Mouse (Mus musculus): ENCODE measurements around the gene Bach2.
A peak's percentile ranks its signal among the peaks of the same experiment; 100 is the strongest.

Bach2 gene

DNA sequence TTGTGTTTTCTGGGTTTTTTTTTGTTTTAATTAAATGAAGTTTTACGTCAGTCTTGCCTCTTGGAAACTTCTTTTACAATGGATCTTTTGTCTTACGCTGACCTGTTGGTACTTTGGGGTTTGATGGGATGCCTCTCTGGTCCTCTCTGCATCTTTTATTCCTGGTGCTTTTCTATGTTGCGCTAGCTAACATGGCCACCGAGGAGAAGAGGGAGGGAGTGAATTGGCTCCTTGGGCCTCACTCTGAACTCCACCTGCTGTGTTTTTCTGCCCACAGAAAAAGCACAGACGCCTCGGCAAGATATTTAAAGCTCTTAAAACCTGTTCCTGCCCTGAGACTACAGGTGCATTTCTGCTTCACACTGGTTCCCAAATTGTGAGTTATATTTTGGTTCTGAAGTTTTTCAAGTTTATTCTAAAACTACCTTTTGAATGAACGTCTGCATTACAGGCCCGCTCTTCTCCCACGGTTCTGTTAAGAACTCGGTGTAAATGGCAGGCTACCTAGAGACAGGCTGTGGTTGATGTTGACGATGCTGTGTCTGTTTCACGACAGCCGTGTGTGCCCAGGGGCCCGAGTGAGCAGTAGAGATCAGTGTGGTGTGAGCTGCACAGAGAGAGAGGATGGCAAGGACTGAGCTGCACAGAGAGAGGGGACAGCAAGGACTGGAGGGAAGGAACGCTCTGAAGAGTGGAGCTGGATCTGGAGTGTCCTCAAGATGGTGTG, 13.5 kb downstream of the Bach2 start:
- no peak for DNase-seq

DNA sequence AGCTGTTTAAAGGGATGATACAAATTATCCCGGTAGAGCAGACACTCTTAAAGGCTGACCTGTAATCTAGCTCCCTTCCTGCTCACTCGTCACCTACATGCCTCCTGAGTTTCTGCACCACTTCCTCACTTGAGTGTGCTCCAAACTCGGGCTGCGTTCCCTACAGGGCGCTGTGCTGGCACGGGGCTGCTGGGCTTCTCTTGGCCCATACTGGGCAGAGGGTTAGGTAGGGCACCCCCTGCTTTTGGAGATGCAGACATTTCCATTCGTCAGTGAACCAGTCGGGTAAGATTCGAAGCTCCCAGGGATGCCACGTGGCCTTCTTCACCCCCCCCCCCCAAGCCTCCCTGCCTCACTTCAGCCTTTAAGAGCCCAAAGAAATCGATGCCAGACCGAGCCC, 19.1 kb downstream of the Bach2 start:
- DNase-seq: peak; percentile 24 to 43

GRCm38 (mm10) chr4:32258093-32258492, 19.5 kb downstream of the Bach2 start:
- DNase-seq: peak; percentile 82 to 88

DNA sequence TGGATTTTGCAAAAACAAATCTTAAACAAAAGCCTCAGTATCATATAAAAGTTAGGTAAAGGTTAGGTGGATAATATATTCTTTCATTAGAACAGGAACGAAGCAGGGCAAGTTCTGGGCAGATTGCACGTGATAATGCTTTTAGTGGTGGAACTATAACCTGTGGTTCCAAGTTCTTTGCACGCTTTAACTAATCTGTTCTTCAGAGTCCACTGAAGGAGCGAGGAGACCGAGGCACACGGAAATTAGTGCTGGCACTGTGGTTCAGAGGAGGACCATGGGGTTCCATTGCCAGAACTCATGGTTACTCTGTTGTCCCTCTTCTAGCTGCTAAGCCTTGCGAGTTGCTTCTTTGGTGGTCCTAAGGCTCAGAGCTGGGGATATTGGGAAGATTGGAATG, 20.0 kb downstream of the Bach2 start:
- DNase-seq: no peak

- no peak for DNase-seq
These were observed 22.3 kb downstream of the Bach2 start for GRCm38 (mm10) chr4:32260909-32261308.

GRCm38 (mm10) chr4:32262825-32263684, 24.5 kb downstream of the Bach2 start:
- no peak for DNase-seq

DNA sequence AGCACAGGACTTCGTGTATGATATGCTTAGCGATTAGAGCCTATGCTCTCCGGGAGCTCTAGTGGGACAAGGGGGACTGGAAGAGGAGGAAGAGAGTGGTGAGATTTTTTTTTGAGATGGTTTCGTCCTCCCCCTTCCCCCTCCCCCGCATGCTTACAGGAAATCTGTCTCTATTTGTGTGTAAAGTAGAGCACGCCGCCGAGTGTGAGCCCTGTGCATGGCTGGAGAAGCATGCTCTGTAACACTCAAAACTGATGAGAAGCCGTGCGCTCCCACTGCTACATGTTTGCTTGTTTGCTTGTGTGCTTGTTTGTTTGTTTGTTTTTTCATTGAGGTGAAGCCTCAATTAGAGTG, 25.1 kb downstream of the Bach2 start:
- no peak for DNase-seq

DNA sequence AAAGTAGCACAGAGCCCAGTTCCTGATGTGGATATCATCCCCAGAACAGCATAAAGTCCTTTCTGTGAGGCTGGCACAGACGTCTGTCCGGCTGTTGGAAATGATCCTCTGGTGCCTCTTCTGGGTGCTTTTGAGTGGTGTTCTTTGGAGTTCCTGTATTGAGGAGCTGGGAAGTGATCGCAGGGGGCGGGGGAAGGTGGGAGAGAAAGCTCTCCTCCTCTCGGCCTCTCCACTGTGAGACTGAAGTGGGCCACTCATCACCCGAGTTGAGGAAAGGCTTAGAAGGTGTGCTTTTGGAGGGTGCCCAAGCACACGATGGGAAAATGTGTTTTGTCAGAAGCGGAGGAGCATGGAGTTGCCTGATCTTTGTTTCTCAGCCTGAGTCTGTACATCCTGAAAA, 26.3 kb downstream of the Bach2 start:
- DNase-seq: no peak

DNA sequence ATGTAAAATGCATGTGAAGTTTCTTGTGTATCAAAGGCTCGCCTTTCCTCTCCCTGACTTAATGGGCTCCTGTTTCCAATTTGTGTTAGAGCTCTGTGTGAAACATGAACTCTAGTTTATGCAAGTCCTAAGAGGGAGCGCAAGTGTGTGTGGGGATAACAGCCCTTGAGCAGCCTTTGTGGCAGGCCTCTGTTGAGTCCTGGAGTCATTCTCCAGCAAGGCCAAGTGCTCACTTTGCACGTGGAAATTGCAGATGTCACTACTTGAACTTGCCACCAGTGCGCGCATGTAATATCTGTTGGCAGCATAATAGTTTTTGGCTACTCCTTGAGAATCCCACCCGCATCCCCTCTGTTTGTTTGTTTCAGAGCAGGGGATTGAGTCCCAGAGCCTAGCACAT, 28.1 kb downstream of the Bach2 start:
- no peak for DNase-seq

- DNase-seq: no peak
These were observed 29.4 kb downstream of the Bach2 start for GRCm38 (mm10) chr4:32268042-32268441.

DNA sequence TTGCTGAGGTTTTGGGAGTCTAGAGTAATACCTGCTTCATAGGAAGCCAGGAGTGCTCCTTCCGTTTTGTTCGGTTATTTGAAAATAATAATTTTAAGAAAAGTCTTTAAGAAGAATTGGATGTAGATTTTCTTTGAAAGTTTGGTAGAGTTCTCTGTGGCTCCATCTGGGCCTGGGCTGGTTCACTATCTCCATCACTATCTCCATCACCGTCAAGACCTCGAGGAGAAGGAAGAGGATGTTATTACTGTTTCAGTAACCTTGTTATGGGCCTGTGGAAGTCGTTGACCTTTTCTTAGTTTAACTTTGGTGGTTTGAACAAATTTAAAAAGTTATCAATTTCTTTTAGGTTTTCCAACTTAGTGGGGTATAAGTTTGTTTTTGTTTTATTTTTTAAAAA, 33.8 kb downstream of the Bach2 start:
- DNase-seq: no peak

- no peak for DNase-seq
These were observed 36.2 kb downstream of the Bach2 start for GRCm38 (mm10) chr4:32274776-32275294.

- DNase-seq: no peak
These were observed 41.2 kb downstream of the Bach2 start for GRCm38 (mm10) chr4:32279842-32280241.

GRCm38 (mm10) chr4:32280401-32280800, 41.8 kb downstream of the Bach2 start:
- DNase-seq: peak in 1 of 2 experiments; percentile 26

DNA sequence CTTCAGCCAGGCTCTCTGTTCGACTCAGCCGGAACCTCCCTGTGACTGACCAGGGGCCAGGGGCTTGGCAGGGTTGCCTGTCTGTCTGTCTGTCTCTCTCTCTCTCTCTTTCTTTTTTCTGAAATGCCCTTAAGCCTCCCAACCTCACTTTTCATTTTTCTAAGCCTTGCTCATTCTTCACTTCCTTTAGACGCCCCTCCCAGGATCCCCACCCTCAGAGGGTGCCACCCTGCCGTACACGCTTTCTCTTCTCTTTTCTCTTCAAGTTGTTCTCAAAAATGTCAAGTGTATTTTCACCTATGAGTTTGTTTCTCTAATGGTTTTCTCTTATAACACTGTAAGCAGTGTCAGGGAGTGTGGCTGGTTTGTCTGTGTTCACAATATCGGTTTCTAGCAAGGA, 42.7 kb downstream of the Bach2 start:
- no peak for DNase-seq

- no peak for DNase-seq
These were observed 47.8 kb downstream of the Bach2 start for GRCm38 (mm10) chr4:32286405-32286804.

- DNase-seq: no peak
These were observed 49.6 kb downstream of the Bach2 start for GRCm38 (mm10) chr4:32288036-32288860.

- no peak for DNase-seq
These were observed 51.2 kb downstream of the Bach2 start for GRCm38 (mm10) chr4:32289845-32290244.

- DNase-seq: peak in 1 of 2 experiments; percentile 45
These were observed 52.8 kb downstream of the Bach2 start for GRCm38 (mm10) chr4:32291406-32291805.

GRCm38 (mm10) chr4:32293686-32294265, 55.2 kb downstream of the Bach2 start:
- no peak for DNase-seq

DNA sequence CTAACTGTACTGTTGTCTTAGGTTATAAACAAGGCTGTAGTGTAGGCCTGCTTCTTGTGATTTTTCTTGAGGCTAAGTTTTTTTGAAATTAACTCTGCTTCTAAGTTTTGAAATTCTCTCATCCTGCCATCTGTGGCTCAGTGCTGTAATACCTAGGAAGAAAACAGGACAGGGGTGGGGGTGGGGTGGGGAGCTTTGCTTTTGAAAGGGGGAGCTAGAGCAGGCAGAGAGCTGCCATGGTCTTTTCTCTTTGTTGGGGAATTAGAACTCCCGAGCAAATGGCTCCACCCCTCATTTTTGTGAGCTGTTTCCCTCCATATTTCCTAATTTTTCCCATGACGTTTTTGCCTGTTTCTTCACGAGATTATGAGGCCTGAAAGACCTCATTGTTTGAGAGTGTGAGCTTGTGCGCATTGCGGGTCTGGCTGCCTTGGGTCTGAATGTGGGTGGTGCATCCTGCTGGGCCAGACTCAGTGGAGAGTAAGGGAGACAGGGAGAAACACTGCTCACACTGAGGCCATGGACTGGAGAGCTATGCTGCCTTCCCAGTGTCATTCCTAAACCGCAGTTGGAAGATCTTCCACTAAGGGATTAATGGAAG, 58.6 kb downstream of the Bach2 start:
- no peak for DNase-seq

- DNase-seq: no peak
These were observed 60.6 kb downstream of the Bach2 start for GRCm38 (mm10) chr4:32299221-32299620.
